Mouse (Mus musculus) embryonic fibroblast, embryonic 13.5 days (primary cell): ENCODE results near the gene Etl4.

ENCODE experiments used
- CTCF ChIP-seq: IDR thresholded peaks from 2 replicates; pipeline ENCODE4 v1.5.1; 2011; ENCODE audit warnings: mild to moderate bottlenecking, control low read depth, low read length, moderate library complexity, borderline replicate concordance; ENCODE audit not compliant: insufficient read depth
- POLR2A ChIP-seq: IDR thresholded peaks from 2 replicates; pipeline ENCODE4 v1.6.1; 2011; ENCODE audit warnings: low read depth, mild to moderate bottlenecking, control low read depth, low read length, moderate library complexity

- TF ChIP-seq POLR2A (no peak), CTCF (no peak)
These were observed 685.4 kb downstream of the Etl4 start for GRCm38 (mm10) chr2:20595000-20595399.
